Mouse (Mus musculus): ENCODE measurements around the gene Ssbp4.

DNA sequence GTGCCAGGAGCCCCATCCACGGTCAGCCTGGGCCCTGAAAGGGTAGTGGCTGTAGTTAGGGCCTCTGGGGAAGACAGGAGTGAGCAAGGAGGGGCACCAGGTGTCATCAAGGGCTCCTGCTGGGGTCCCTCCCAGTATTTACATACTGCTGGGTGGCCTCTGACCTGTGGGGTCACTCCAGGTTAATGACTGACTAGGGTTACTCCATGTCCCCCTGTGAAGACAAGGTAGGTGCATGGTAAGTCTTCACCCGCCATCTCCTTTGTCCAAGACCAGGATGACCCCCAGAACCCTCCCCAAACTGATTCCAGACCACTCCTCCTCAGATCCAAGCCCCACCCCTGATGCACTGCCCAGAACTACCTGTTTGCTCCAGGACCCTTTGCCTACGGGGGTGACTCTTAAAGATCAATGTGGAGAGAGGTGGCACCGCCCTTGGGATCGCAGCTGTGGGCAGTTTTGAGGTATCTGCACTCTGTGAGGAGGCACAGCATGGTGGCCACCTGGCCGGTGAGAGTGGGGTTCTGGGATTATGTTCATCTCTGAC is 23.7 kb upstream of the Ssbp4 start, which contains the start of gene Gdf15:
- TF ChIP-seq CTCF (IDR thresholded peaks at IDR 0.05; ENCODE audit: low read depth) (no peak), EP300 (IDR thresholded peaks at IDR 0.05; ENCODE audit: low read depth) (no peak)
